8 mouse cellular contexts compared by ENCODE assay signal in the genomic region with DNA sequence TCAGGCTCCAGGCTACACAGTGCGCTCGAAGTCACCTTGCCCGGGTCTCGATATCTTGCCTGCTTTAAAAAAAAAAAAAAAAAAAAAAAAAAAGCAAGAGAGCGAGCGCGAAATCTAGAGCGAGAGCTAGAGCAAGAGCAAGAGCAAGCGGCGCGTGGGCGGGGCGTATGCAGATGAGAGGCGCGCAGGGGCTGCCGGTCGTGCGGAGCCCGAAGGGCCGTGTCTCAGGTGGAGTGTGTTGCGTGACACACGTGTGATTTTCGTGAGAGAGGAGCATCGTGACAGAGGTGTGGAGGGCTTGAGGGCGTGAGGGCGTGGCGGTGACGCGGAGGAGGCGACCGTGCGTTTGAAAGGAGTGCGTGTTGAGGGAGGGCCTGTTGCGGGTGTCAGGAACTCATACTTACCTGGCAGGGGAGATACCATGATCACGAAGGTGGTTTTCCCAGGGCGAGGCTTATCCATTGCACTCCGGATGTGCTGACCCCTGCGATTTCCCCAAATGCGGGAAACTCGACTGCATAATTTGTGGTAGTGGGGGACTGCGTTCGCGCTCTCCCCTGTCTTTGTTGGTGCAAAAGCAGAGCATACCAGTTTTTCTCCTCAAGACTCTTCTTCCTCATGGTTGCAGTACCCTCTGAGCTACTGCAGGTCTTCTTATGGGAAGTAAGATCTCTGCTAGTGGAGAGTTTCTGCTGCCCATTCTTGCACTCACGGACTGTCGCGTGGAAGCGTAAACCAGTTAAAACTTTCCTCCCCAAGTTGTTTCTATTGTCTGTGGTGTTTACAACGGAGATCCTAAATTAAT. TPM values are rescaled to one million over a fixed set of nuclear protein-coding genes. Genes with fewer than 3 reads are reported as not detected.
DNase-seq lines count a peak whose midpoint lies in the region; ATAC-seq and TF ChIP-seq lines count a peak whose summit lies in the region.
"Not testable (repeated sequence)": the region's sequence is repeated elsewhere in the genome, so short reads cannot be mapped to it uniquely, and the experiment has no call there.

No protein-coding gene starts in this region.

- not testable (repeated sequence) for TF ChIP-seq CTCF in hindbrain, postnatal 0 days (IDR thresholded peaks at IDR 0.05; ENCODE audit: low read depth); lung, embryonic 14.5 days (IDR thresholded peaks at IDR 0.05; ENCODE audit: low read depth)

- H3K36me3 ChIP-seq in hindbrain, postnatal 0 days (ENCODE audit: insufficient read depth, low read length); lung, embryonic 14.5 days (ENCODE audit: insufficient read depth): not testable (repeated sequence)

- not testable (repeated sequence) for H3K9ac ChIP-seq in hindbrain, postnatal 0 days (replicated peaks; ENCODE audit: low read length); lung, embryonic 14.5 days

- not testable (repeated sequence) for H3K4me3 ChIP-seq in hindbrain, postnatal 0 days (ENCODE audit: low read length); lung, embryonic 14.5 days (ENCODE audit: low read depth, low read length)

- WGBS in hindbrain, postnatal 0 days = no CpG with 5 or more reads among the region's 48 CpGs
- 0% methylated on average over 3 of the region's 48 CpGs for WGBS in lung, embryonic 14.5 days

- not testable (repeated sequence) for H3K27ac ChIP-seq in hindbrain, postnatal 0 days; lung, embryonic 14.5 days (ENCODE audit: low read depth)

- not testable (repeated sequence) for H3K4me2 ChIP-seq in hindbrain, postnatal 0 days (ENCODE audit: low read depth, low read length); lung, embryonic 14.5 days

- DNase-seq in T-cell, adult 2 months (ENCODE audit: low spot score) = peak; percentile 83
- DNase-seq in heart, adult 8-10 months (ENCODE audit: low spot score) = peak; percentile 41
- not testable (repeated sequence) for DNase-seq in hindbrain, postnatal 0 days (ENCODE audit: low spot score); lung, embryonic 14.5 days
- peak; percentile 39 to 55 for DNase-seq in left cerebral cortex, adult 18-20 months (ENCODE audit: low spot score in 2 of 2)
- peak; percentile 64 to 74 for DNase-seq in natural killer cell, adult 2 months (ENCODE audit: low spot score in 2 of 2)
- DNase-seq in testis, postnatal 10 days (ENCODE audit: low spot score) = peak; percentile 71

- not testable (repeated sequence) for H3K4me1 ChIP-seq in hindbrain, postnatal 0 days (ENCODE audit: insufficient read depth, low read length); lung, embryonic 14.5 days (ENCODE audit: insufficient read depth)

- not testable (repeated sequence) for H3K27me3 ChIP-seq in hindbrain, postnatal 0 days (ENCODE audit: insufficient read depth, low read length); lung, embryonic 14.5 days (ENCODE audit: insufficient read depth, low read length)

- H3K9me3 ChIP-seq in hindbrain, postnatal 0 days (ENCODE audit: low read length); lung, embryonic 14.5 days (ENCODE audit: low read depth, low read length): not testable (repeated sequence)

- ATAC-seq in erythroid progenitor cell, adult 5-6 weeks (replicated peaks; ENCODE audit: low FRiP score, poor library complexity, severe bottlenecking) = peak; percentile 67
- ATAC-seq in hindbrain, postnatal 0 days = peak; percentile 74
- ATAC-seq in lung, embryonic 14.5 days (ENCODE audit: insufficient read depth) = peak; percentile 57

RNA-seq across cellular contexts. Expression of a gene that starts 18.3 kb away (rescaled TPM):
- 46.1 and 46.9 TPM in 2 replicates for total RNA-seq in erythroid progenitor cell, adult 5-6 weeks (2015; ENCODE audit: low replicate concordance)
- total RNA-seq in erythroid progenitor cell, adult 5-6 weeks (2017; ENCODE audit: low replicate concordance) = 24.0 and 48.3 TPM in 2 replicates
- total RNA-seq in heart, adult 8-10 months (2022) = 10 to 100 TPM; 21.0 to 23.1 (median 21.7) TPM
- total RNA-seq in hindbrain, postnatal 0 days (2014; rRNA removed) = 18.0 and 19.0 TPM in 2 replicates
- polyA plus RNA-seq in hindbrain, postnatal 0 days (2015; fragmentation: Nextera tagmentation; extraction: Ambion mirVana) = 95.3 and 96.2 TPM in 2 replicates
- total RNA-seq in left cerebral cortex, adult 18-20 months (2021) = 10 to 100 TPM; 43.2 to 44.7 TPM
- 56.1 and 59.4 TPM in 2 replicates for polyA plus RNA-seq in lung, embryonic 14.5 days (2014; fragmentation: Nextera tagmentation; extraction: Ambion mirVana)

RNA-seq across cellular contexts. Expression of a gene that starts 57.7 kb away (rescaled TPM):
- 42.3 and 45.8 TPM in 2 replicates for total RNA-seq in erythroid progenitor cell, adult 5-6 weeks (2015; ENCODE audit: low replicate concordance)
- 12.9 and 34.0 TPM in 2 replicates for total RNA-seq in erythroid progenitor cell, adult 5-6 weeks (2017; ENCODE audit: low replicate concordance)
- 10 to 100 TPM; 30.2 to 30.7 (median 30.4) TPM for total RNA-seq in heart, adult 8-10 months (2022)
- 51.9 and 66.0 TPM in 2 replicates for total RNA-seq in hindbrain, postnatal 0 days (2014; rRNA removed)
- 222 and 227 TPM in 2 replicates for polyA plus RNA-seq in hindbrain, postnatal 0 days (2015; fragmentation: Nextera tagmentation; extraction: Ambion mirVana)
- total RNA-seq in left cerebral cortex, adult 18-20 months (2021) = 10 to 100 TPM; 24.8 to 25.7 TPM
- 189 and 200 TPM in 2 replicates for polyA plus RNA-seq in lung, embryonic 14.5 days (2014; fragmentation: Nextera tagmentation; extraction: Ambion mirVana)
